Mouse (Mus musculus) midbrain, embryonic 10.5 days (tissue): ENCODE measurements around the gene Gm20388. TPM values are rescaled to one million over a fixed set of nuclear protein-coding genes. Genes with fewer than 3 reads are reported as not detected.

Source experiments
- DNase-seq: peaks from one replicate; pipeline ENCODE4 v3.0.0-alpha.2; 2017; ENCODE audit warnings: low spot score
- H3K27ac ChIP-seq: fragments of 300-500 bp; sonication (generic); replicated peaks from 2 replicates; pipeline ENCODE4 v1.5.1; 2016; ENCODE audit warnings: mild to moderate bottlenecking
- H3K27me3 ChIP-seq: fragments of 300-500 bp; sonication (generic); 2 replicates; pipeline ENCODE4 v1.6.1; 2016; ENCODE audit warnings: low read depth, mild to moderate bottlenecking; ENCODE audit not compliant: poor library complexity, severe bottlenecking
- H3K36me3 ChIP-seq: fragments of 300-500 bp; sonication (generic); 2 replicates; pipeline ENCODE4 v1.6.1; 2016; ENCODE audit warnings: mild to moderate bottlenecking, moderate library complexity
- H3K4me1 ChIP-seq: fragments of 300-500 bp; sonication (generic); 2 replicates; pipeline ENCODE4 v1.6.1; 2016
- H3K4me3 ChIP-seq: fragments of 300-500 bp; sonication (generic); 2 replicates; pipeline ENCODE4 v1.5.1; 2016; ENCODE audit warnings: mild to moderate bottlenecking, moderate library complexity
- H3K9me3 ChIP-seq: fragments of 300-500 bp; sonication (generic); replicated peaks from 2 replicates; pipeline ENCODE4 v1.6.1; 2016; ENCODE audit warnings: mild to moderate bottlenecking
- whole genome bisulfite sequencing: fragments of 180-500 bp; shearing (Covaris S2); methylation state at CpG from one replicate; pipeline ENCODE4 v1.1.7; 2016; 5-methylcytosine and 5-hydroxymethylcytosine counted together
- polyA plus RNA-seq: library from polyadenylated mRNA; unstranded; fragments of >200 nt; fragmentation: Nextera tagmentation; extraction: Ambion mirVana; gene quantifications from 2 replicates; pipeline ENCODE4 v1.2.1, GENCODE M21; 2016

The Gm20388 gene
- polyA plus RNA-seq, 1 experiment from 2014 or later: 7.1 TPM

- DNase-seq: no peak
- Histone ChIP-seq H3K4me3 (peak overlapping the region; percentile 75), H3K36me3 (no peaks in the 10 kb centered on the region), H3K27ac (peak overlapping the region; percentile 86), H3K27me3 (peaks cover 100% of the 10 kb centered on the region), H3K9me3 (no peaks in the 10 kb centered on the region), H3K4me1 (peaks cover 64% of the 10 kb centered on the region)
- WGBS: under 1% methylated on average over 35 of the region's 35 CpGs
Measured at GRCm38 (mm10) chr8:122677481-122678021, 2766.9 kb downstream of the Gm20388 start.

DNA sequence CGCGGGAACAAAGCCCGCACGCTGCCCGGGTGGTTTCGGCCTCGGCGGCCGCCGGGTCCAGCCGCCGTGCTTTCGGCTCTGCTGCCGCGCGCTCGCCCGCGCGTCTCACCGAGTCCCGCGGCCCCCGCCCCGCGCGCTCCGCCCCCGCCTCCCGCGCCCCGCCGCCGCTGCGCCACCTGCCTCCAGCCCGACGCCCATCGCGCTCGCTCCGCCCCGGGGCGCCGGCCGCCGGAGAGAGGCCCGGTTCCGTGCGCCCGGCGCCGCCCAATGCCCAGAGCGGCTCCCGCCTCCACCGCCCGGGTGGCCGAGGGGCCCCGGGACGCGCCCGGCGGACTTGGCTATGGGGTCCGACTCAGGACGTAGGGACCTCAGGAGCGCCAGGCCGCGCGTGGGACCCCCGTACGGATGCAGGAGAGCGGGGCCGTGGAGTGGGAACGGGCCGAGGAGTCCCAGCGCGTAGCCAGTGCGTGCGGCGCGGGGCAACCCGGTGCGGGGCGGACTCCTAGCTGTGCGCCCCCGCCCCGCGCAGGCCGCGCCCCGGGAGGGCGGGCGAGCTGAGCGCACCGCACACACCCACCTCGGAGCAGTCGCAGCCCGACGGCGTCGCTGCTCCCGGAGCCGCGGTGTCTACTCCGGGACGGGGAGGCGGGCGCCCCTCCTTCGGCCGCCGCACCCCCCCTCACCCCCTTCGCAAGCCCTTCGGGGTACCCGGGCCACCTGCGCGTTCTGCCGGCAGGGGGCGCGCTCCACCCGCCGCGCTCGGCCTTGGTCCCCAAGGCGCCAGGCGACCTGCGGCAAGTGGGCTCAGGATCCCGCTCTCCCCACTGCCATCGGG is 2767.6 kb downstream of the Gm20388 start:
- peaks cover 64% of the 10 kb centered on the region for H3K4me1 ChIP-seq
- H3K4me3 ChIP-seq: peak overlapping the region; percentile 75
- 2% methylated on average over 118 of the region's 127 CpGs for WGBS
- H3K27ac ChIP-seq: peak overlapping the region; percentile 86
- DNase-seq: peak; percentile 82
- H3K36me3 ChIP-seq: no peaks in the 10 kb centered on the region
- no peaks in the 10 kb centered on the region for H3K9me3 ChIP-seq
- peaks cover 100% of the 10 kb centered on the region for H3K27me3 ChIP-seq

DNA sequence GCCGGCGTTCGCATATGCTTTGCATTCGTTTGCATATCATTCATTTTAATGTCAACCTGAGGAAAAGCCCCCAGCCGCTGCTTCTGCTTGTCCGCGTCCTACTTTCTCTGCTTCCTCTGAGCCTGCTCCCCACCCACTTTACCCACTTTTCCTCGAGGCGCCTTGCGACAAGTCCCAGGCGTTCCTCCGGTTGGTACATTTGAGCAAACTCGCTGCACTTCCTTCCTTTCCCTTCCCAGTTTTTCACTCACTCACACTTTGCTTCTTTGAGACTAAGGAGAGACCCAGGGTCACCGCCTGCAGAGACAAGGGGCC is 2768.2 kb downstream of the Gm20388 start:
- Histone ChIP-seq H3K9me3 (no peaks in the 10 kb centered on the region), H3K27me3 (peaks cover 95% of the 10 kb centered on the region), H3K4me1 (peaks cover 62% of the 10 kb centered on the region), H3K4me3 (peak overlapping the region; percentile 75), H3K27ac (peak overlapping the region; percentile 86), H3K36me3 (no peaks in the 10 kb centered on the region)
- WGBS: under 1% methylated on average over 14 of the region's 14 CpGs
- DNase-seq: no peak

- Histone ChIP-seq H3K27ac (peak overlapping the region; percentile 33; the same call in 1 of the 2 replicates), H3K36me3 (no peaks in the 10 kb centered on the region), H3K4me3 (peak overlapping the region; percentile 75), H3K9me3 (no peaks in the 10 kb centered on the region), H3K4me1 (peaks cover 57% of the 10 kb centered on the region), H3K27me3 (peaks cover 89% of the 10 kb centered on the region)
- 33% methylated on average over 11 of the region's 11 CpGs for WGBS
- DNase-seq: no peak
Measured at GRCm38 (mm10) chr8:122679325-122679920, 2768.8 kb downstream of the Gm20388 start.

- peaks cover 52% of the 10 kb centered on the region for H3K4me1 ChIP-seq
- DNase-seq: no peak
- H3K4me3 ChIP-seq: no peak overlapping the region
- peaks cover 83% of the 10 kb centered on the region for H3K27me3 ChIP-seq
- H3K27ac ChIP-seq: no peak overlapping the region
- H3K36me3 ChIP-seq: no peaks in the 10 kb centered on the region
- WGBS: 51% methylated on average over 7 of the region's 7 CpGs
- no peaks in the 10 kb centered on the region for H3K9me3 ChIP-seq
Measured at GRCm38 (mm10) chr8:122680171-122680570, 2769.5 kb downstream of the Gm20388 start.

DNA sequence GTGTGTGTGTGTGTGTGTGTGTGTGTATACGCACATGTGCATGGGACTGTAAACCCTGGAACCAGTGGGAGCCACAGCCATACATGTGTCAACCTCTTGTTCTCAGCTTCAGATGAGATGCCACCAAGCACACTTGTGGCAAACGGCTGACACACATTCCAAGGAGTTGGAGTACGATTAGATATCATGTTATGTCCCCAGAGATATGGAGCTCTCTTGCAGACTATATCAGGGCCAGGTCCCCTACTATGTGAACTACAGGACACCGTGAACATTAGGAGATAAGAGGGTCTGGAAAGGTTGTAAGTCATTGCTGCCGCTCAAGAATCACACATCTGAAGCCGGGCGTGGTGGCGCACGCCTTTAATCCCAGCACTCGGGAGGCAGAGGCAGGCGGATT is 2772.2 kb downstream of the Gm20388 start:
- WGBS: 91% methylated on average over 11 of the region's 11 CpGs
- no peak overlapping the region for H3K27ac ChIP-seq
- DNase-seq: no peak
- peaks cover 62% of the 10 kb centered on the region for H3K27me3 ChIP-seq
- peaks cover 27% of the 10 kb centered on the region for H3K4me1 ChIP-seq
- H3K4me3 ChIP-seq: no peak overlapping the region
- no peaks in the 10 kb centered on the region for H3K9me3 ChIP-seq
- no peaks in the 10 kb centered on the region for H3K36me3 ChIP-seq

- Histone ChIP-seq H3K27me3 (peaks cover 37% of the 10 kb centered on the region), H3K4me3 (no peak overlapping the region), H3K36me3 (no peaks in the 10 kb centered on the region), H3K27ac (no peak overlapping the region), H3K4me1 (peaks cover 2% of the 10 kb centered on the region; the same call in 1 of the 2 replicates), H3K9me3 (no peaks in the 10 kb centered on the region)
- 90% methylated on average over 19 of the region's 19 CpGs for WGBS
- DNase-seq: no peak
Measured at GRCm38 (mm10) chr8:122685097-122685861, 2774.6 kb downstream of the Gm20388 start.

DNA sequence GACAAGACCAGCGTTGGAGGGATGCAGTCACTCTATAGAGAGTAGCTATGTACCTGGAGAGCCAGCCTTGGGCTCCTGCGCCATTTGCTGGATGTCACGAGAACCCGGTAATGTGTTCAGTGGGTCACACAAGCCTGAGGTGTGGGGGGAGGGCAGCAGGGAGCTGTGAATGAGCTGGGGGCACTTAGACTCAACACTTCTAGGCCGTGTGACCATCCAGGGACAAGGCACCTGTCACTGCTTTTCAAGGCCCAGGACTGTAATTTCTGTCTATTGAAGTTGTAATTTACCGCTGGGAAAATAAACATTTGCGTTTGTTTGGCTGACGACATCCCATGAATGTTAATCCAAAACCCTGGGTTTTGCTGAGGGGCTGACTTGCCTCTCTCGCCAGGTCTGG is 2776.2 kb downstream of the Gm20388 start:
- no peaks in the 10 kb centered on the region for H3K4me1 ChIP-seq
- H3K36me3 ChIP-seq: no peaks in the 10 kb centered on the region
- H3K9me3 ChIP-seq: no peaks in the 10 kb centered on the region
- H3K27ac ChIP-seq: no peak overlapping the region
- peaks cover 21% of the 10 kb centered on the region for H3K27me3 ChIP-seq
- no peak overlapping the region for H3K4me3 ChIP-seq
- WGBS: 73% methylated on average over 9 of the region's 9 CpGs
- DNase-seq: no peak

DNA sequence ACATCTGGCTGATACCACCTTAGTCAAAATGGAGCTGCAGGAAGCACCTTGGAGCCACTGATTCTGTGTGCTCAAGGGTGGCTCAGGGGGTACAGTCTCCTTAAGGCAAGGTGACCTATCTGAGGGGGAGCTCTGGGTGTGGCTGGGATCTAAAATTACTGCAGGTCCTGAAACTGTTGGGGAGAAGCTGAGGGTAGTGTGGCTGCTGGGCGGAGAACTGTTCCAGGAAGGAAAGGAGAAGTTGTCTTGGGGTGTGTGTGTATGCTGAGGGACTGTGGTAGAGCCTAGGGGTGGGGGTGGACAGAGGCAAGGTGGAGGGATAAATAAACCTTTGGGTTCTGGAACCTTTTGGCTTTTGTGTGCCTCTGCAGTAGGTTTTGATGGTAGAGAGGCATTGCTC is 2778.7 kb downstream of the Gm20388 start:
- Histone ChIP-seq H3K4me1 (0 out of 2 replicates have a peak, but pooled peaks cover 3% of the 10 kb centered on the region), H3K27ac (no peak overlapping the region), H3K4me3 (no peak overlapping the region), H3K36me3 (no peaks in the 10 kb centered on the region), H3K9me3 (no peaks in the 10 kb centered on the region), H3K27me3 (peaks cover 7% of the 10 kb centered on the region)
- 88% methylated on average over 1 of the region's 1 CpGs for WGBS
- no peak for DNase-seq

GRCm38 (mm10) chr8:122691018-122691417 is 2780.4 kb downstream of the Gm20388 start:
- H3K4me1 ChIP-seq: peaks cover 13% of the 10 kb centered on the region
- no peaks in the 10 kb centered on the region for H3K36me3 ChIP-seq
- 86% methylated on average over 6 of the region's 6 CpGs for WGBS
- no peaks in the 10 kb centered on the region for H3K27me3 ChIP-seq
- no peak overlapping the region for H3K4me3 ChIP-seq
- no peak for DNase-seq
- H3K27ac ChIP-seq: no peak overlapping the region
- H3K9me3 ChIP-seq: no peaks in the 10 kb centered on the region

DNA sequence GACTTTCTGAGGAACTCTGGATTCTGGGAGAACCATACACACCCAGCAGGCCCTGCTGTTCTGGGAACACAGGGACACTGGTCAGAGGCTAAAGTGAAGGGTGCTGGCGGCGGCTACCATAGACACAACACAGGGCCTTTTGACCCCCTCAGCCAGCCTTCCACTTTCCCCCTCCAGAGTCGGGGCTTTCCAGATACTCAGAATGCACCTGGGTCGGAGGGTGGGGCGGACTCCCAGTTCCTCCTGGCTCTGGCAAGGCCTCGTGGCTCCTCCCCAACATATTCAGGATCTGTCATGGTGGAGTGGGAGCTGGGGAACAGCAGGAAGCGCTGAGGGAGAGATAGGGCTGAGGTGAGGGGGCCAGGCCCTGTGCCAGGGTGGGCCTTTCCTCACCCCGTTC is 2781.5 kb downstream of the Gm20388 start:
- Histone ChIP-seq H3K4me1 (peaks cover 13% of the 10 kb centered on the region), H3K27ac (no peak overlapping the region), H3K9me3 (no peaks in the 10 kb centered on the region), H3K36me3 (no peaks in the 10 kb centered on the region), H3K4me3 (no peak overlapping the region), H3K27me3 (no peaks in the 10 kb centered on the region; the same call in 1 of the 2 replicates)
- WGBS: 82% methylated on average over 8 of the region's 8 CpGs
- no peak for DNase-seq

- Histone ChIP-seq H3K9me3 (no peaks in the 10 kb centered on the region), H3K36me3 (no peaks in the 10 kb centered on the region), H3K4me3 (no peak overlapping the region), H3K27ac (no peak overlapping the region), H3K4me1 (peaks cover 30% of the 10 kb centered on the region), H3K27me3 (no peaks in the 10 kb centered on the region; the same call in 1 of the 2 replicates)
- WGBS: 64% methylated on average over 7 of the region's 7 CpGs
- no peak for DNase-seq
Measured at GRCm38 (mm10) chr8:122695438-122696042, 2784.9 kb downstream of the Gm20388 start.
